Mouse (Mus musculus) limb, embryonic 13.5 days (tissue): ENCODE data around the gene BC029722. TPM values are rescaled to one million over a fixed set of nuclear protein-coding genes. Genes with fewer than 3 reads are reported as not detected.

ENCODE experiments used
- ATAC-seq: fragments of 200-750 bp; cut with Nextera tagmentation; 2 replicates; pipeline ENCODE4 v1.8.0; 2017; ENCODE audit warnings: low read depth, moderate number of reproducible peaks, moderate TSS enrichment; ENCODE audit not compliant: low FRiP score
- H3K27ac ChIP-seq: fragments of 300-500 bp; sonication (generic); 2 replicates; pipeline ENCODE4 v1.5.1; 2015; ENCODE audit warnings: inconsistent platforms, mild to moderate bottlenecking, moderate library complexity
- H3K27me3 ChIP-seq: fragments of 300-500 bp; sonication (generic); 2 replicates; pipeline ENCODE4 v1.6.1; 2015; ENCODE audit warnings: mild to moderate bottlenecking, inconsistent platforms
- H3K36me3 ChIP-seq: fragments of 300-500 bp; sonication (generic); 2 replicates; pipeline ENCODE4 v1.6.1; 2015; ENCODE audit warnings: inconsistent platforms, mild to moderate bottlenecking, moderate library complexity
- H3K4me1 ChIP-seq: fragments of 300-500 bp; sonication (generic); 2 replicates; pipeline ENCODE4 v1.6.1; 2015; ENCODE audit warnings: inconsistent platforms
- H3K4me2 ChIP-seq: fragments of 300-500 bp; sonication (generic); replicated peaks from 2 replicates; pipeline ENCODE4 v1.6.1; 2015; ENCODE audit warnings: inconsistent platforms, mild to moderate bottlenecking, moderate library complexity
- H3K4me3 ChIP-seq: fragments of 300-500 bp; sonication (generic); 2 replicates; pipeline ENCODE4 v1.5.1; 2015; ENCODE audit warnings: moderate library complexity, mild to moderate bottlenecking, inconsistent platforms
- H3K9ac ChIP-seq: fragments of 300-500 bp; sonication (generic); 2 replicates; pipeline ENCODE4 v1.6.1; 2015; ENCODE audit warnings: mild to moderate bottlenecking, inconsistent platforms
- H3K9me3 ChIP-seq: fragments of 300-500 bp; sonication (generic); 2 replicates; pipeline ENCODE4 v1.6.1; 2016; ENCODE audit warnings: inconsistent platforms
- WGBS: fragments of 180-500 bp; shearing (Covaris S2); methylation state at CpG from one replicate; pipeline ENCODE4 v1.1.7; 2015; 5-methylcytosine and 5-hydroxymethylcytosine counted together
- polyA plus RNA-seq: library from polyadenylated mRNA; unstranded; fragments of >200 nt; fragmentation: Nextera tagmentation; extraction: Ambion mirVana; gene quantifications from 2 replicates; pipeline ENCODE4 v1.2.1, GENCODE M21; 2015

The BC029722 gene
- polyA plus RNA-seq, 1 experiment from 2014 or later, result 16.2 TPM

DNA sequence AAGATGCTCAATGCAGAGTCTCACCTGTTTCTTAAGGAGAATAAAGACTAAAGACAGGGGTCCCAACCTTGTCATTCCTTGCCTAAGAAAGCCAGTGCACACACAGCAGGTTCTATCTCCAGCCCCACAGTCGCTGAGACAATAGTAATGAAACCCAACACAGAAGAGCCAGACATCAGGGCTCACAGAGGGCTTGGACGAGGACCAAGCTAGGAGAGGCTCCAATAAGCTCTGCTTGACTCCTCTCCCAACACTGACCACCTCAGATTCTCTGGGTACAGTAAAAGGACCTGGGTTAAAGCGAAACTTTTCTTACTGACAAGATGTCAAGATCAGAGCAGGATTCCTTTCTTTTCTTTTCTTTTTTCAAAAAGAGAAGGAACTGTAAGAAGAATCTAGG lies 20.6 kb downstream of the BC029722 start:
- no peak overlapping the region for H3K4me3 ChIP-seq

DNA sequence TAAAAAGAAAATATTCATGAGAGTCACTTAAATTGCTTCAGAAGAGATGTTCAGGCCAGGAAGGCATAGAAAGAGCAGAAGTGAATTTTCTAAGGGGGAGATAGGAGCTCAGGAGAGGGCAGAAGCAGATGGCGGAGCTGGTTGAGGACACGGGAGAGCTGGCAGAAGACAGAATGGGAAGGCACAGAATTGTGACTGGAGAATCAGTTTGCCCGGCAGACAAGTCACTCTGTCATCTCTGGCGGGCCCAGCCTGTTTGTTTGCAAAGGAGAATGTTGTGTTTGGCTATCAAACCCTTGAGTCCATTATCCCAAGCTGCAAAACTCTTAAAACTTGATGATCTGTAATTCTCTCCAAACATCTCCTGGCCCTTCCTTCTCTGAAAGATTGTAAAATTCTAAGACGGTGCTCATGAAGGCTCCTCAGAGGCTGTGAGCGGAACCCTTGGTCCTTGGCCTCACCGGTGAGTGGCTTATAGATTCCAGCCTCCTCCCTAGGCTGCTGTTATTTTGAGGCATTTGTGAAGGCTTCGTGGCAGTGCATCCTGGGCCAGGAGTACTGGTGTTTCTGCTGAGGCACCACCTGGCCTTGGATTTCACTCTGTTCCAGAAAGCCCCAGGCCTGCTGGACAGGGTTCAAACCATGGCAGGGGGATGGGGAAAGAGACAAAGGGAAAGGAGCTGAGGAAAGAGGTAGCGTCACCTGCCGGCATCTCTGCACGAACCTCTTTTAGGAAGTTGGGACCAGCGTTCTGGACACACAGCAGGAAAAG lies 24.4 kb downstream of the BC029722 start:
- Histone ChIP-seq H3K27me3 (peaks cover 3% of the 10 kb centered on the region; the same call in 1 of the 2 replicates), H3K27ac (no peak overlapping the region), H3K36me3 (no peaks in the 10 kb centered on the region), H3K9me3 (no peaks in the 10 kb centered on the region), H3K4me1 (no peaks in the 10 kb centered on the region), H3K4me2 (no peak overlapping the region), H3K9ac (no peak overlapping the region), H3K4me3 (no peak overlapping the region)
- 84% methylated on average over 12 of the region's 12 CpGs for WGBS
- ATAC-seq, result no peak

More for the DNA sequence above, 20.6 kb downstream of the BC029722 start:
- WGBS, result 58% methylated on average over 3 of the region's 3 CpGs
- Histone ChIP-seq H3K27me3 (no peaks in the 10 kb centered on the region), H3K9ac (no peak overlapping the region), H3K4me2 (no peak overlapping the region), H3K36me3 (no peaks in the 10 kb centered on the region), H3K4me1 (no peaks in the 10 kb centered on the region), H3K9me3 (no peaks in the 10 kb centered on the region), H3K27ac (no peak overlapping the region)
- no peak for ATAC-seq

DNA sequence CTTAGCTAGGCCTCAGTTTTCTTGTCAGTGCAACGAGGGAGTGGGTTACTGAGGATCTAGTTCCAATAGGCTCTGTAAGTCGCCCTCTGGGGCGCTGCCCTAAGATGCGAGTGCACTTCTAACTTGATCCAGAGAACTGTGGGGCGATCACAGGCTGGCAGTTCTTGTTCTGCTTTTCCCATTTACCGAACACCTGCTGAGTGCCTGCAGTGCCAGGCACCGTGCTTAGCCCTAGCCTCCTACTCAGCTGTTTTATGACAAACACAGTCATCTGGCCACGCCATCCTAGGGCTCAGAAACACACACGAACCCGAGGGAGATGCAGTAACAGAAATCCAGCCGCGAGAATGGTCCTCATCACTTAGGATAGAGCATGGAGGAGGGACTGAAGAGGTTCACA lies 26.3 kb downstream of the BC029722 start:
- peaks cover 18% of the 10 kb centered on the region; the same call in 1 of the 2 replicates for H3K27me3 ChIP-seq
- H3K9me3 ChIP-seq, result no peaks in the 10 kb centered on the region
- H3K4me3 ChIP-seq, result no peak overlapping the region
- no peaks in the 10 kb centered on the region for H3K4me1 ChIP-seq
- no peak for ATAC-seq
- no peak overlapping the region for H3K27ac ChIP-seq
- H3K9ac ChIP-seq, result no peak overlapping the region
- WGBS, result 22% methylated on average over 12 of the region's 12 CpGs
- H3K4me2 ChIP-seq, result peak overlapping the region; percentile 37
- no peaks in the 10 kb centered on the region for H3K36me3 ChIP-seq

DNA sequence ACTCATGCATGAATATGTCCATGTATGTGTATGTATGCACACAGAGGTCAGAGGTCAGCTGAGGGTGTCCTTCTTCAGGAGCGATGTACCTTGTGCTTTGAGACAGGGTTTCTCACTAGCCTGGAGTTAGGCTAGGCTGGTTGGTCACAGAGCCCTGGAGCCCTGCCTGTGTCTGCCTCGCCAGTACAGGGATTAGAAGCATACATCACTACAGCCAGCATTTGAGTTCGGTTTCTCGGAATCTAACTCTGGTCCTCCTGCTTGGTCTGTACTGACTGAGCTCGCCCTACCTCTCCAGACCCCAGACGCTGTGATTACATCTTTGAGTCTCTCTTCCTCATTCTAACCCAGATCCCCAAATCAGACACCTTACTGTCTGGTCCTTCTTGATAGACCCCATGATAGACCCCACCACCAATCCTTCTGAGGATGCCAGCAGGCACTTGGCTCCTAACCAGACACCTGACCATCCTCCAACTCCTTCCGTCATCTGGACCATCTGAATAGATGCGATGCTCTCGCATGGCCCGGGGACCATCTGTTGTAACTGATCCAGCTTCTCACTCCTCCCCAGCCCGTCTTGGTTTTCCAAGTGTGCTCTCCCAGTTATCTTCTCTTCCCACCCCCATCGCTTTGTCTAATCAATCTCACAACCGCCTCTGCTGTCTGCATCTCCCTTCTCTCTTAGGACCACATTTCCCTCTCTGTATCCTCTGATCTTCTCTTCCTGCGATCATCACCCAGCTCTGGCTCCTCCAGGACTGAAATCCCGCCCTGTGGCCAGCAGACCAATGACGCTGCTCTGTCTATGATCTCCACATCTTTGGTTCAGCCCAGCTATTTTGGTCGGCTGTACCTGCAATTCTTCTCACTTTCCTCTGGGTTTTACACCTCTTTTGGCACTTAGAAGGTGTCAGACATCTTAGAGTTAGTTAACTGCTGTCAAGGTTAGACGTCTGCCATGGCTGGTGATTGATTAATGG lies 31.0 kb downstream of the BC029722 start:
- H3K4me2 ChIP-seq, result no peak overlapping the region
- H3K36me3 ChIP-seq, result no peaks in the 10 kb centered on the region
- peaks cover 18% of the 10 kb centered on the region; the same call in 1 of the 2 replicates for H3K27me3 ChIP-seq
- no peaks in the 10 kb centered on the region for H3K9me3 ChIP-seq
- H3K4me3 ChIP-seq, result no peak overlapping the region
- ATAC-seq, result no peak
- no peak overlapping the region for H3K9ac ChIP-seq
- H3K27ac ChIP-seq, result no peak overlapping the region
- no peaks in the 10 kb centered on the region for H3K4me1 ChIP-seq
- 65% methylated on average over 18 of the region's 18 CpGs for WGBS

DNA sequence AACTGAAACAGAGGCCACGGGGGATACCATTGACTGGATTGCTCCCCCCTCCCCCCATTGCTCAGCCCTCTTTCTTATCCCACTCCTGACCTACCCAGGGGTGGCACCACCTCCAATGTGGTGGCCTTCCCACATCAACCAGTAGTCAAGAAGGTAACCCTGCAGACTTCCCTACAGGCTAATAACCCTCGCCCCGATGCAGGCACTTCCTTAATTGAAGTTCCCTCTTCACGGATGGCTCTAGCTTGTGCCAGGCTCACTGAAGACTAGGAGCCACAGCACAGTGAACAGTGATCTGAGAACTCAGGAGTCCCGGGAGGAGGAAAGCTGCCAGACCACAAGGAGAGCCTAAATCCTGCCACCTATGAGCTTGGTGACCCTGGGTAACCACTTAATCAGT lies 32.3 kb downstream of the BC029722 start:
- no peak for ATAC-seq
- 68% methylated on average over 5 of the region's 5 CpGs for WGBS

DNA sequence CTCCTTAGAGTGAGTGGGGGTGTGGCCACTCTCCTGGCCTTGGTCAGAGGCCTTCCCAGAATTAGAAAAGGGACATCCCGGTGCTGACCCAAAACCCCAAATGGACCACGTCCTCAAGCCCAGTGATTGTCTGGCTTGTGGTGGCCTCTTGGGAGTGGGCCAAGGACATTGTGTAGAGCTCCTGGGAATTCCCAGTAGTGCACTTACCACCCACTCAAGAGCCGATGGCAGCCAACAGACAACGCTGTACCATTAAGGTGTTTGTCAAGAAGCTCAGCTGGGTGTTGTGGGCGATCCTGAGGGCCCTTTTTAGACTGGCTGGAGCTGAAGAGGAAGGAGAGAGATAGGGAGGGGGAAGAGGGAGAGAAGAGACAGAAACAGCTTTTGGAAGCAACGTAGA lies 34.7 kb downstream of the BC029722 start:
- Histone ChIP-seq H3K4me3 (no peak overlapping the region), H3K9ac (no peak overlapping the region), H3K36me3 (no peaks in the 10 kb centered on the region), H3K9me3 (no peaks in the 10 kb centered on the region), H3K4me1 (no peaks in the 10 kb centered on the region), H3K4me2 (no peak overlapping the region), H3K27ac (no peak overlapping the region), H3K27me3 (peaks cover 17% of the 10 kb centered on the region)
- ATAC-seq, result no peak
- 80% methylated on average over 6 of the region's 6 CpGs for WGBS

More for the DNA sequence above, 32.3 kb downstream of the BC029722 start:
- Histone ChIP-seq H3K27ac (no peak overlapping the region), H3K27me3 (peaks cover 18% of the 10 kb centered on the region; the same call in 1 of the 2 replicates), H3K9ac (no peak overlapping the region), H3K4me2 (no peak overlapping the region), H3K4me1 (no peaks in the 10 kb centered on the region), H3K9me3 (no peaks in the 10 kb centered on the region), H3K36me3 (no peaks in the 10 kb centered on the region), H3K4me3 (no peak overlapping the region)

DNA sequence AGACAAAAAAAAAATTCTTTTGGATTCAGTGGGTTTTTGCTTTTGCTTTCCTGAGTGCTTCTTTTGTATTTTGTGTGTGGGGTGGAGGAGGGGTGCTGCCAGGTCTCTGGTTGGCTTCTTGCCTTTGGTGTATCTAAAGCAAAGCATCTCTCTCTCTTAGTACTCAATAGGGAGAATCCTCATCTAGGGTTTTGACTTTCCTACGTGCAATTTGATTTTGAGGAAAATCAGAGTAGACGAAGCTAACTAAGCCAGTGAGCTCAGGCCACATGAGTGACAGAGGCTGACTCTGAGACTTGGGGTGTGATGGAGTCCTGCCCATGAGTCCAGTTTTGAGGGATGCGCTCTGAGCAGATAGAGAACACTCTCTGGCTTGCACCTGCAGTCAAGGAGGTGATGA lies 39.7 kb downstream of the BC029722 start:
- no peaks in the 10 kb centered on the region for H3K9me3 ChIP-seq
- no peak overlapping the region for H3K27ac ChIP-seq
- peaks cover 8% of the 10 kb centered on the region for H3K4me1 ChIP-seq
- peaks cover 43% of the 10 kb centered on the region for H3K27me3 ChIP-seq
- no peak overlapping the region for H3K4me2 ChIP-seq
- no peak overlapping the region for H3K9ac ChIP-seq
- ATAC-seq, result no peak
- 82% methylated on average over 3 of the region's 3 CpGs for WGBS
- H3K36me3 ChIP-seq, result no peaks in the 10 kb centered on the region
- H3K4me3 ChIP-seq, result no peak overlapping the region

DNA sequence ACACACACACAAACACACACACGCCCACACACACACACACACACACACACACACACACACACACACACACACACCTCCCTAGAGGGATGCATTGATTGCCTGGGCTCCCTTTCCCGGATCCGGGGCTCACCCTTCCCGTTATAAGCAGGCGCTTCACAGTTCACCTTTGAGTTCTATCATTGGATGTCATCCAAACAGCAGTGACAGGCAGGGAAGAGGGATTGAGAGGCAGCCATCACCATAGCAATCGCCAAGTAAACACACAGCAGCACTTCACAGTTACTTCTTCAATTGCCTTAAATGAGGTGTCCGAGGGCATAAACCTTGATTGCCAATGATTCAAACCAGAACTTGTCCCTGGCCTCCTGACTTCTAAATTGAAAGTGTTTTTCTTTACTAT lies 40.2 kb downstream of the BC029722 start:
- 41% methylated on average over 7 of the region's 7 CpGs for WGBS
- H3K4me1 ChIP-seq, result peaks cover 8% of the 10 kb centered on the region
- H3K9me3 ChIP-seq, result no peaks in the 10 kb centered on the region
- no peak overlapping the region for H3K27ac ChIP-seq
- peaks cover 48% of the 10 kb centered on the region for H3K27me3 ChIP-seq
- no peak overlapping the region for H3K9ac ChIP-seq
- no peaks in the 10 kb centered on the region for H3K36me3 ChIP-seq
- no peak overlapping the region for H3K4me3 ChIP-seq
- no peak for ATAC-seq
- no peak overlapping the region for H3K4me2 ChIP-seq

DNA sequence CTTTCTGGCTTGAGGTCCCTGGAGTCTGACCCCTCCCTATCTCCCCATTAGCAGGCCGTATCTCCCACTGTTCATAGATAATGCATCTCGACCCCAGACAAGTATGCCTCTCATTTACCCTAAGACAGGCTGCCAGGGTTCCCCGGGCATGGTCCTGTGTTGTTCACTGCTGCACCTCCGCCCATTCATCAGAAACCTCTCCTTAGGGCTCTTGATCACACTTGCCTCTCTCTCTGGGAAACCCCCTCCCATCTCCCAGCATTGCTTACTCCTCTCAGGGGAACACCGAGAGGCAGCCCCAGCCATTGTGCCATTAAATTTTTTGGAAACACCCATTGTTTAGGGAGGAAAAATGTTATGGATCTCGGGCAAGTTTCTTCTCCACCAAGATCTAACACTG lies 41.2 kb downstream of the BC029722 start:
- peaks cover 58% of the 10 kb centered on the region for H3K27me3 ChIP-seq
- WGBS, result 70% methylated on average over 6 of the region's 6 CpGs
- no peak for ATAC-seq

DNA sequence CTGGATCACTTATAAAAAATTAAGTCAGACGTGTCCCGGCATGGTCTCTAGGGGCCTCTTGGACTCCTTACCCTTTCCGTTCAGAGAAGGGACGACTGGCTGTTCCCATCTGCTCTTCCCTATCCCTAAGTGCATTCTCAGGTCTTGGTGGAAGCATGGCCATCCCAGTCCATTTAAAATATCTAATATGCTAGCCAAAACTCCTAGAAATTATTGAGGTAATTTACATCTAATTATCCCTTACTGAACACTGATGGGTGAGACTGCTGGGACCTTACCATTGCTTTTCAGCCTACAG lies 41.6 kb downstream of the BC029722 start:
- no peak overlapping the region for H3K4me3 ChIP-seq
- H3K36me3 ChIP-seq, result no peaks in the 10 kb centered on the region
- no peak overlapping the region for H3K4me2 ChIP-seq
- 67% methylated on average over 4 of the region's 4 CpGs for WGBS
- H3K9ac ChIP-seq, result no peak overlapping the region
- no peaks in the 10 kb centered on the region for H3K9me3 ChIP-seq
- no peak for ATAC-seq
- peaks cover 62% of the 10 kb centered on the region for H3K27me3 ChIP-seq
- no peak overlapping the region for H3K27ac ChIP-seq
- H3K4me1 ChIP-seq, result peaks cover 8% of the 10 kb centered on the region

More for the DNA sequence above, 41.2 kb downstream of the BC029722 start:
- no peaks in the 10 kb centered on the region for H3K36me3 ChIP-seq
- no peak overlapping the region for H3K4me3 ChIP-seq
- no peaks in the 10 kb centered on the region for H3K9me3 ChIP-seq
- H3K4me1 ChIP-seq, result peaks cover 8% of the 10 kb centered on the region
- no peak overlapping the region for H3K27ac ChIP-seq
- no peak overlapping the region for H3K4me2 ChIP-seq
- no peak overlapping the region for H3K9ac ChIP-seq

DNA sequence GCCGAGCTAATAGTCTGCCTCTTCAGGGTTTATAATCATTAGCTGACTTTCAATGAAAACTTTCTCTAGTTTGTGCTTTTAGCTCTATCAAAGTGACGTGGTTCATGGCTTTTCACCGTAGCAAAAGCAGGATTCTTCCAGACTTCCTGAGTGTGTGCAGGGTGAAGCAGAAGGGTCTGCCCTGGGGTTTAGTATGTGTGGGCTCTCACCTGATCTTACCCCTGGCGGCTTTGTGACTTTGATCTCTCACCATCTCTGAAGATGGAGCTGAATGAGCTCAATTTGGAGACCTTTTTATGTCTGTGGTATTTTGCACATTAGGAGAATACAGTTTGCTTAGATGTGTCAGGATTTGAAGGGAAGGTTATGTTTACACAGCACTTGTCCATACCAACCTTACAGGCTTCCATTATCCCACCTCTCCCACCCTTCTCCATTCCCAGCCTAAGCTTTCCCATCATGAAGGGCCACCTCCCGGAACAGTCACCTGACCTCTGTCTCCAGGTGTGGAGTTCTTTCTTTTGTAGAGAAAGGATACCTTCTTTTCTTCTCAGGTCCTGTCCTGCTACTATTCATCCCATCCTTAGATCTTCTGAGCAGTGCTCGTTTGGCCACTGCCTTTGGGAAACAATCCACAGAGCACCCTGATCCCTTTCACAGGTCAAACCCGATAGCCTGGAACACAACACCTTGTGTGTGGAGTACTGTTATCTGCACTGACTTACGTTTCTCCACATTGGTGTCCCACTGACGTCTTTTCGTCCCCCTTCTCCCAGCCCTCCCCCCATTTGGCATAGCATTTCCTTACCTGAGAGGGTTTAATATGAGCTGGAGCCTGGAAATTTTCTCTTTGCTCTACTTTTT lies 42.2 kb downstream of the BC029722 start:
- WGBS, result 64% methylated on average over 10 of the region's 10 CpGs
- peaks cover 68% of the 10 kb centered on the region for H3K27me3 ChIP-seq

More for the DNA sequence above, 42.2 kb downstream of the BC029722 start:
- H3K9ac ChIP-seq, result no peak overlapping the region
- no peak for ATAC-seq
- H3K27ac ChIP-seq, result no peak overlapping the region
- H3K36me3 ChIP-seq, result no peaks in the 10 kb centered on the region
- H3K9me3 ChIP-seq, result no peaks in the 10 kb centered on the region
- H3K4me3 ChIP-seq, result no peak overlapping the region
- H3K4me1 ChIP-seq, result peaks cover 8% of the 10 kb centered on the region
- no peak overlapping the region for H3K4me2 ChIP-seq
